Mouse (Mus musculus): ENCODE measurements around the gene Gm3147. TPM values are rescaled to one million over a fixed set of nuclear protein-coding genes. Genes with fewer than 3 reads are reported as not detected.
"Not testable (repeated sequence)": the region's sequence is repeated elsewhere in the genome, so short reads cannot be mapped to it uniquely, and the experiment has no call there.

The Gm3147 gene
- polyA plus RNA-seq (2015; fragmentation: Nextera tagmentation; extraction: Ambion mirVana), result not detected in 2 replicates

DNA sequence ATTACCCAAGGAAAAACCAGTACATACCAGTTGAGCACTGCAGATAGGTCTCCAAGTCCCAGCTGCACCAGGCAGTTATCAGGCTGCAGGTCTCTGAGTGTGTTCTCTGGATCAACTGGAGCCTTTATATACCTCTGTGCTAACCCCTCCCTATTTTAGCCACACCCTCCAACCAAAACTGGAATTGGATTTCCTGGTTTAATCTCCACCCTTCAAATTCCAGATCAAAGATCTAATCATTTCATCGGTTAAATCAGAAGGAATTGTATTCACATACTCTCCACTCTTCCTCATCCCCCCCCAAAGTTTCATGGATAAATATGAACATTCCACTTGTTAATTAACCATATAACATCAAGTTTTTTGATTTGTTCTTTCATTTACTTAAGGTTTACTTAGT is at the start of gene Gm3147:
Gm3147 (minus strand) TSS at position 101 of the 400 bp plus-strand sequence.
- not testable (repeated sequence) for H3K9ac ChIP-seq; H3K27ac ChIP-seq; H3K4me2 ChIP-seq; H3K4me1 ChIP-seq (replicated peaks); H3K27me3 ChIP-seq; H3K4me3 ChIP-seq (replicated peaks); H3K9me3 ChIP-seq (replicated peaks); ATAC-seq (ENCODE audit: low read depth); DNase-seq; H3K36me3 ChIP-seq
- no CpG with 5 or more reads among the region's 1 CpGs for WGBS (ENCODE audit: insufficient replicate concordance)

DNA sequence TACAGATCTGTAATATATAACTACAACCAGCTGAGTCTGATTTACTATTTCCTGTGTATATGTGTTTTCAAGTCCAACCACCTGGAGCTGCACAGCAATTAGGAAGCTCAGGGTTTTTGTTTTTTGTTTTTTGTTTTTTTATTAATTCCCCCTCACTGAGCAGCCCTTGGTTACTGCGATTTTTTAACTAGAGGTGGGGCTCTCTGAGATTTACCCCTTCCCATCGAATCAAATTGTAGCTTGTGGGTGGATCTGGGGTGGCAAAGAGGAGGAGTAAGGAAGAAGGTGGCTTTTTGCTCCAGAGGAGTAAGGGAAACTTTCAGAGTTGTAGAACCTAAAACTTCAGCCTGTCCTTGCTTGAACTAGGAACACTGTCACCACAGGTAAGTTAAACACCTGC is 31.9 kb upstream of the Gm3147 start, which contains the start of gene Gm6205:
Gm6205 (plus strand) TSS at position 301 of the 400 bp plus-strand sequence.
- not testable (repeated sequence) for H3K4me1 ChIP-seq (replicated peaks); H3K4me3 ChIP-seq (replicated peaks); DNase-seq; H3K27ac ChIP-seq; H3K9ac ChIP-seq; H3K27me3 ChIP-seq; ATAC-seq (ENCODE audit: low read depth); H3K4me2 ChIP-seq; H3K36me3 ChIP-seq; H3K9me3 ChIP-seq (replicated peaks)
- WGBS (ENCODE audit: insufficient replicate concordance), result no CpG with 5 or more reads among the region's 2 CpGs

DNA sequence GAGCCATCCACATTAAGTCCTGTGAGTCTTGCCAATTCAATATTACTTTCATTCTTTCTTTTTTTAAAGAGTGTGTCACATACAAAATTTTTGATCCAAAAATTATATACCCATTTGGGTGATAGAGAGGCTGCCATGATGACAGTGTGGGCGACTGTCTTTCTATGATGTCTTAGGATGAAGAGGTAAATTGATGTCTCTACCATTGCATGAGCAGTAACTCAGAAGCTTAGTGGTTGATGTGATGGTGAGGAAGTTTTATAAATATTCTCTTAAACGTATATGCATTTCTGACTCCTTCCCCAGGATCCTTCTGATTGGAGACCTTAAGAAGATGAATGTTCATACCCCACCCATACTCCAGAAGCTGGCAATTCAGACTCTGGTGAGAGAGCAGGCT is 7.5 kb upstream of the Gm3147 start, which contains the start of gene Gm6509:
Gm6509 (plus strand) TSS at position 301 of the 400 bp plus-strand sequence.
- DNase-seq, result not testable (repeated sequence)
- no CpG with 5 or more reads among the region's 2 CpGs for WGBS (ENCODE audit: insufficient replicate concordance)

More for the DNA sequence above, 7.5 kb upstream of the Gm3147 start, which contains the start of gene Gm6509:
- not testable (repeated sequence) for H3K9me3 ChIP-seq (replicated peaks); H3K4me2 ChIP-seq; H3K36me3 ChIP-seq; H3K4me3 ChIP-seq (replicated peaks); H3K27ac ChIP-seq; H3K4me1 ChIP-seq (replicated peaks); ATAC-seq (ENCODE audit: low read depth); H3K27me3 ChIP-seq; H3K9ac ChIP-seq

Other genes starting within 250 kb of the Gm3147 start
- not detected in 2 replicates for gene Gm7682, start 170.6 kb downstream of the Gm3147 start, polyA plus RNA-seq (2015; fragmentation: Nextera tagmentation; extraction: Ambion mirVana)
- not detected in 2 replicates for gene Gm3139, start 90.1 kb downstream of the Gm3147 start, polyA plus RNA-seq (2015; fragmentation: Nextera tagmentation; extraction: Ambion mirVana)
- gene Gm6509, start 7.6 kb upstream of the Gm3147 start, polyA plus RNA-seq (2015; fragmentation: Nextera tagmentation; extraction: Ambion mirVana), result not detected in 2 replicates
- not detected in 2 replicates for gene Gm6205, start 32.0 kb upstream of the Gm3147 start, polyA plus RNA-seq (2015; fragmentation: Nextera tagmentation; extraction: Ambion mirVana)
- gene Gm3183, start 249.1 kb upstream of the Gm3147 start, polyA plus RNA-seq (2015; fragmentation: Nextera tagmentation; extraction: Ambion mirVana), result not detected in 2 replicates